Mouse (Mus musculus) intestine, embryonic 16.5 days (tissue): ENCODE measurements around the gene C1qtnf2. TPM values are rescaled to one million over a fixed set of nuclear protein-coding genes. Genes with fewer than 3 reads are reported as not detected.

Experiments used
- ATAC-seq: fragments of 200-750 bp; cut with Nextera tagmentation; 2 replicates; pipeline ENCODE4 v1.8.0; 2017; ENCODE audit warnings: moderate TSS enrichment, moderate library complexity
- H3K27ac ChIP-seq: fragments of 300-500 bp; sonication (generic); 2 replicates; pipeline ENCODE4 v1.5.1; 2014; ENCODE audit warnings: mild to moderate bottlenecking, low read length
- H3K27me3 ChIP-seq: fragments of 300-500 bp; sonication (generic); replicated peaks from 2 replicates; pipeline ENCODE4 v1.6.1; 2014; ENCODE audit warnings: low read length, control low read depth, mixed read lengths; ENCODE audit not compliant: control insufficient read depth, insufficient read depth
- H3K36me3 ChIP-seq: fragments of 300-500 bp; sonication (generic); 2 replicates; pipeline ENCODE4 v1.6.1; 2014; ENCODE audit warnings: low read length, control low read depth; ENCODE audit not compliant: control insufficient read depth, insufficient read depth
- H3K4me1 ChIP-seq: fragments of 300-500 bp; sonication (generic); 2 replicates; pipeline ENCODE4 v1.6.1; 2014; ENCODE audit warnings: low read length, control low read depth, mixed read lengths; ENCODE audit not compliant: control insufficient read depth, insufficient read depth
- H3K4me2 ChIP-seq: fragments of 300-500 bp; sonication (generic); 2 replicates; pipeline ENCODE4 v1.6.1; 2014; ENCODE audit warnings: low read depth, low read length, control low read depth
- H3K4me3 ChIP-seq: fragments of 300-500 bp; sonication (generic); 2 replicates; pipeline ENCODE4 v1.5.1; 2014; ENCODE audit warnings: mild to moderate bottlenecking, low read length
- H3K9ac ChIP-seq: fragments of 300-500 bp; sonication (generic); 2 replicates; pipeline ENCODE4 v1.6.1; 2014; ENCODE audit warnings: low read depth, low read length
- H3K9me3 ChIP-seq: fragments of 300-500 bp; sonication (generic); 2 replicates; pipeline ENCODE4 v1.6.1; 2016; ENCODE audit warnings: low read length, control low read depth; ENCODE audit not compliant: control insufficient read depth
- WGBS: fragments of 180-500 bp; shearing (Covaris S2); extraction: QIAGEN DNeasy Blood & Tissue Kit; methylation state at CpG from one replicate; pipeline ENCODE4 v1.1.7; 2014; 5-methylcytosine and 5-hydroxymethylcytosine counted together
- polyA plus RNA-seq: library from polyadenylated mRNA; unstranded; fragments of >200 nt; fragmentation: Nextera tagmentation; extraction: Ambion mirVana; gene quantifications from 2 replicates; pipeline ENCODE4 v1.2.1, GENCODE M21; 2015

Gene C1qtnf2
- polyA plus RNA-seq, 1 experiment from 2014 or later = 7.0 TPM

- Histone ChIP-seq H3K9me3 (no peaks in the 10 kb centered on the region), H3K4me3 (no peak overlapping the region), H3K4me1 (peaks cover 16% of the 10 kb centered on the region), H3K36me3 (no peaks in the 10 kb centered on the region), H3K9ac (no peak overlapping the region), H3K27me3 (no peaks in the 10 kb centered on the region), H3K27ac (no peak overlapping the region), H3K4me2 (no peak overlapping the region)
- WGBS = 91% methylated on average over 3 of the region's 3 CpGs
- no peak for ATAC-seq
Measured at GRCm38 (mm10) chr11:43479376-43479775, 5.3 kb downstream of the C1qtnf2 start.

GRCm38 (mm10) chr11:43480561-43480960 lies 6.5 kb downstream of the C1qtnf2 start:
- no peak overlapping the region for H3K9ac ChIP-seq
- H3K27ac ChIP-seq = no peak overlapping the region
- H3K4me3 ChIP-seq = no peak overlapping the region
- no peaks in the 10 kb centered on the region for H3K36me3 ChIP-seq
- no peaks in the 10 kb centered on the region for H3K9me3 ChIP-seq
- WGBS = 46% methylated on average over 5 of the region's 5 CpGs
- H3K27me3 ChIP-seq = no peaks in the 10 kb centered on the region
- H3K4me1 ChIP-seq = peaks cover 11% of the 10 kb centered on the region
- no peak overlapping the region for H3K4me2 ChIP-seq
- ATAC-seq = no peak

GRCm38 (mm10) chr11:43481672-43482522 lies 7.8 kb downstream of the C1qtnf2 start:
- H3K4me3 ChIP-seq = no peak overlapping the region
- no peaks in the 10 kb centered on the region for H3K9me3 ChIP-seq
- 34% methylated on average over 3 of the region's 3 CpGs for WGBS
- peaks cover 11% of the 10 kb centered on the region for H3K4me1 ChIP-seq
- no peak overlapping the region; the same call in 1 of the 2 replicates for H3K27ac ChIP-seq
- no peak overlapping the region for H3K4me2 ChIP-seq
- no peaks in the 10 kb centered on the region for H3K27me3 ChIP-seq
- ATAC-seq = peak; percentile 36; the same call in 1 of the 2 replicates
- H3K36me3 ChIP-seq = no peaks in the 10 kb centered on the region
- no peak overlapping the region for H3K9ac ChIP-seq

- no peak overlapping the region for H3K9ac ChIP-seq
- H3K27me3 ChIP-seq = no peaks in the 10 kb centered on the region
- no peaks in the 10 kb centered on the region for H3K9me3 ChIP-seq
- peak overlapping the region; percentile 2; the same call in 1 of the 2 replicates for H3K4me2 ChIP-seq
- peak overlapping the region; percentile 79 for H3K27ac ChIP-seq
- no peaks in the 10 kb centered on the region for H3K36me3 ChIP-seq
- WGBS = 46% methylated on average over 6 of the region's 6 CpGs
- H3K4me3 ChIP-seq = no peak overlapping the region
- H3K4me1 ChIP-seq = peaks cover 11% of the 10 kb centered on the region
- ATAC-seq = peak; percentile 65
Measured at GRCm38 (mm10) chr11:43483122-43483792, 9.2 kb downstream of the C1qtnf2 start.

- ATAC-seq = no peak
- Histone ChIP-seq H3K9me3 (no peaks in the 10 kb centered on the region), H3K4me1 (peaks cover 11% of the 10 kb centered on the region), H3K4me3 (no peak overlapping the region), H3K27me3 (no peaks in the 10 kb centered on the region), H3K27ac (peak overlapping the region; percentile 14; the same call in 1 of the 2 replicates), H3K9ac (no peak overlapping the region), H3K36me3 (no peaks in the 10 kb centered on the region), H3K4me2 (no peak overlapping the region)
- WGBS = 61% methylated on average over 4 of the region's 4 CpGs
Measured at GRCm38 (mm10) chr11:43484057-43484456, 10.0 kb downstream of the C1qtnf2 start.

- Histone ChIP-seq H3K27me3 (no peaks in the 10 kb centered on the region), H3K4me3 (no peak overlapping the region), H3K4me2 (no peak overlapping the region), H3K4me1 (peaks cover 11% of the 10 kb centered on the region), H3K27ac (no peak overlapping the region), H3K9ac (no peak overlapping the region), H3K36me3 (no peaks in the 10 kb centered on the region), H3K9me3 (no peaks in the 10 kb centered on the region)
- 46% methylated on average over 11 of the region's 11 CpGs for WGBS
- ATAC-seq = no peak; the same call in 1 of the 2 replicates
Measured at GRCm38 (mm10) chr11:43484652-43485051, 10.6 kb downstream of the C1qtnf2 start.

- no peak overlapping the region for H3K27ac ChIP-seq
- no peaks in the 10 kb centered on the region for H3K36me3 ChIP-seq
- H3K9me3 ChIP-seq = no peaks in the 10 kb centered on the region
- H3K4me3 ChIP-seq = no peak overlapping the region
- H3K4me2 ChIP-seq = no peak overlapping the region
- 89% methylated on average over 9 of the region's 9 CpGs for WGBS
- no peak for ATAC-seq
- H3K27me3 ChIP-seq = no peaks in the 10 kb centered on the region
- no peak overlapping the region for H3K9ac ChIP-seq
- H3K4me1 ChIP-seq = peaks cover 11% of the 10 kb centered on the region
Measured at GRCm38 (mm10) chr11:43485855-43486254, 11.8 kb downstream of the C1qtnf2 start.

GRCm38 (mm10) chr11:43492663-43493062 lies 18.6 kb downstream of the C1qtnf2 start:
- Histone ChIP-seq H3K36me3 (no peaks in the 10 kb centered on the region), H3K4me1 (no peaks in the 10 kb centered on the region), H3K9ac (no peak overlapping the region), H3K27ac (no peak overlapping the region), H3K4me2 (no peak overlapping the region), H3K9me3 (no peaks in the 10 kb centered on the region), H3K4me3 (no peak overlapping the region), H3K27me3 (no peaks in the 10 kb centered on the region)
- peak; percentile 24; the same call in 1 of the 2 replicates for ATAC-seq
- 31% methylated on average over 7 of the region's 7 CpGs for WGBS

GRCm38 (mm10) chr11:43493815-43494409 lies 19.8 kb downstream of the C1qtnf2 start:
- peaks cover 6% of the 10 kb centered on the region for H3K9me3 ChIP-seq
- WGBS = 27% methylated on average over 6 of the region's 6 CpGs
- H3K36me3 ChIP-seq = no peaks in the 10 kb centered on the region
- H3K27me3 ChIP-seq = no peaks in the 10 kb centered on the region
- no peak overlapping the region for H3K9ac ChIP-seq
- H3K27ac ChIP-seq = no peak overlapping the region
- peak; percentile 57 for ATAC-seq
- no peak overlapping the region for H3K4me3 ChIP-seq
- H3K4me2 ChIP-seq = no peak overlapping the region
- H3K4me1 ChIP-seq = no peaks in the 10 kb centered on the region
